Mouse (Mus musculus) v-Abl transformed pro-B cells (cell line): Measurements from ENCODE around the gene Pcsk2.

ENCODE experiments used
- in situ Hi-C, 2 experiments: fragments of 400-800 bp; cut with MboI; formaldehyde crosslinking; loops; one replicate each; pipeline ENCODE4 v1.15.1; 2025; ENCODE audit not compliant: unreplicated experiment in 2 of 2

Pcsk2 gene

GRCm38 (mm10) chr2:143831645-143832044, 285.7 kb downstream of the Pcsk2 start:
- in situ Hi-C loops, result loop anchor here (10.0 kb wide), 2 partner anchors 373 to 717 kb away; no protein-coding TSS in a partner anchor

GRCm38 (mm10) chr2:143832721-143833120, 286.8 kb downstream of the Pcsk2 start:
- in situ Hi-C loops, result loop anchor here (10.0 kb wide), 2 partner anchors 372 to 718 kb away; no protein-coding TSS in a partner anchor

GRCm38 (mm10) chr2:143834082-143834481, 288.1 kb downstream of the Pcsk2 start:
- in situ Hi-C loops, result loop anchor here (10.0 kb wide), 2 partner anchors 371 to 719 kb away; no protein-coding TSS in a partner anchor

GRCm38 (mm10) chr2:143835820-143836219, 289.9 kb downstream of the Pcsk2 start:
- in situ Hi-C loops, result loop anchor here (5.0 to 10.0 kb wide), 8 partner anchors 76 to 721 kb away; no protein-coding TSS in a partner anchor

GRCm38 (mm10) chr2:143837291-143837701, 291.3 kb downstream of the Pcsk2 start:
- in situ Hi-C loops, result loop anchor here (5.0 to 10.0 kb wide), 8 partner anchors 75 to 722 kb away; no protein-coding TSS in a partner anchor

GRCm38 (mm10) chr2:143838698-143839097, 292.7 kb downstream of the Pcsk2 start:
- in situ Hi-C loops, result loop anchor here (5.0 to 10.0 kb wide), 8 partner anchors 74 to 724 kb away; no protein-coding TSS in a partner anchor

- in situ Hi-C loops, result loop anchor here (5.0 to 10.0 kb wide), 8 partner anchors 73 to 725 kb away; no protein-coding TSS in a partner anchor
Measured at GRCm38 (mm10) chr2:143839458-143839857, 293.5 kb downstream of the Pcsk2 start.

GRCm38 (mm10) chr2:143840895-143841294, 294.9 kb downstream of the Pcsk2 start:
- in situ Hi-C loops, result loop anchor here in 1 of 2 experiments (10.0 kb wide), 1 partner anchor 684 kb away; the partner anchor contains the start of genes Dzank1 and Polr3f

- in situ Hi-C loops, result loop anchor here in 1 of 2 experiments (10.0 kb wide), 1 partner anchor 683 kb away; the partner anchor contains the start of genes Dzank1 and Polr3f
Measured at GRCm38 (mm10) chr2:143841536-143841935, 295.6 kb downstream of the Pcsk2 start.

GRCm38 (mm10) chr2:143844779-143845178, 298.8 kb downstream of the Pcsk2 start:
- in situ Hi-C loops, result loop anchor here in 1 of 2 experiments (10.0 kb wide), 1 partner anchor 680 kb away; the partner anchor contains the start of genes Dzank1 and Polr3f

- in situ Hi-C loops, result loop anchor here in 1 of 2 experiments (10.0 kb wide), 1 partner anchor 678 kb away; the partner anchor contains the start of genes Dzank1 and Polr3f
Measured at GRCm38 (mm10) chr2:143846799-143847198, 300.8 kb downstream of the Pcsk2 start.

GRCm38 (mm10) chr2:143847291-143847690, 301.3 kb downstream of the Pcsk2 start:
- in situ Hi-C loops, result loop anchor here in 1 of 2 experiments (10.0 kb wide), 1 partner anchor 678 kb away; the partner anchor contains the start of genes Dzank1 and Polr3f

- in situ Hi-C loops, result no loop called here
Measured at GRCm38 (mm10) chr2:143851354-143852221, 305.6 kb downstream of the Pcsk2 start.

- in situ Hi-C loops, result no loop called here
Measured at GRCm38 (mm10) chr2:143852295-143853275, 306.6 kb downstream of the Pcsk2 start.

GRCm38 (mm10) chr2:143853447-143853846, 307.5 kb downstream of the Pcsk2 start:
- in situ Hi-C loops, result no loop called here

- in situ Hi-C loops, result no loop called here
Measured at GRCm38 (mm10) chr2:143859166-143859565, 313.2 kb downstream of the Pcsk2 start.

GRCm38 (mm10) chr2:143862484-143863231, 316.7 kb downstream of the Pcsk2 start, which contains the start of gene Bfsp1:
Gene Bfsp1 (minus strand): TSS chr2:143863173.
- in situ Hi-C loops, result loop anchor here in 1 of 2 experiments (10.0 kb wide), 2 partner anchors 352 to 422 kb away; no protein-coding TSS in a partner anchor

GRCm38 (mm10) chr2:143864600-143864999, 318.6 kb downstream of the Pcsk2 start:
- in situ Hi-C loops, result loop anchor here in 1 of 2 experiments (10.0 kb wide), 2 partner anchors 350 to 420 kb away; no protein-coding TSS in a partner anchor
